Comparison of ENCODE assay signal across 8 mouse cellular contexts in genomic region chr12:69241771-69242431, GRCm38 (mm10). TPM values are rescaled to one million over a fixed set of nuclear protein-coding genes. Genes with fewer than 3 reads are reported as not detected.
DNase-seq lines count a peak whose midpoint lies in the region; ATAC-seq and TF ChIP-seq lines count a peak whose summit lies in the region.

No protein-coding gene starts in this region.

- H3K9ac ChIP-seq in ES-E14 (ENCODE audit: insufficient read depth, low read depth, low read length, poor library complexity, severe bottlenecking): peak overlapping the region; percentile 83
- peak overlapping the region; percentile 79 for H3K9ac ChIP-seq in forebrain, postnatal 0 days
- H3K9ac ChIP-seq in lung, embryonic 16.5 days (ENCODE audit: low read length): peak overlapping the region; percentile 92

- under 1% methylated on average over 61 of the region's 64 CpGs for WGBS in cerebellum, adult 2 months
- WGBS in forebrain, postnatal 0 days: 2% methylated on average over 59 of the region's 64 CpGs
- under 1% methylated on average over 61 of the region's 64 CpGs for WGBS in lung, embryonic 16.5 days

- no peaks in the 10 kb centered on the region for H3K36me3 ChIP-seq in ES-E14 (ENCODE audit: control insufficient read depth, insufficient read depth, low read length, poor library complexity, severe bottlenecking)
- no peaks in the 10 kb centered on the region for H3K36me3 ChIP-seq in forebrain, postnatal 0 days (ENCODE audit: insufficient read depth)
- no peaks in the 10 kb centered on the region for H3K36me3 ChIP-seq in lung, embryonic 16.5 days (ENCODE audit: control insufficient read depth, insufficient read depth, low read length)

- no peaks in the 10 kb centered on the region for H3K9me3 ChIP-seq in ES-E14 (ENCODE audit: control insufficient read depth, insufficient read depth, low read depth, low read length)
- no peaks in the 10 kb centered on the region for H3K9me3 ChIP-seq in forebrain, postnatal 0 days (ENCODE audit: low read length)
- H3K9me3 ChIP-seq in lung, embryonic 16.5 days (ENCODE audit: control insufficient read depth, low read length): no peaks in the 10 kb centered on the region

- H3K27me3 ChIP-seq in cerebellum, adult 2 months (ENCODE audit: control insufficient read depth, insufficient read depth, low read length): no peaks in the 10 kb centered on the region
- no peaks in the 10 kb centered on the region for H3K27me3 ChIP-seq in forebrain, postnatal 0 days (ENCODE audit: insufficient read depth, low read length)
- H3K27me3 ChIP-seq in lung, embryonic 16.5 days (ENCODE audit: control insufficient read depth, insufficient read depth, low read depth, low read length): no peaks in the 10 kb centered on the region

- ATAC-seq in forebrain, postnatal 0 days: peak; percentile 92
- ATAC-seq in lung, embryonic 16.5 days (ENCODE audit: low read depth): peak; percentile 95

- no peaks in the 10 kb centered on the region for H3K4me1 ChIP-seq in ES-E14 (ENCODE audit: control insufficient read depth in 2 of 2, insufficient read depth in 2 of 2, low read length in 2 of 2, poor library complexity in 1 of 2)
- H3K4me1 ChIP-seq in cerebellum, adult 2 months (ENCODE audit: control insufficient read depth, insufficient read depth, low read length): no peaks in the 10 kb centered on the region
- H3K4me1 ChIP-seq in forebrain, postnatal 0 days (ENCODE audit: insufficient read depth): no peaks in the 10 kb centered on the region
- H3K4me1 ChIP-seq in lung, embryonic 16.5 days (replicated peaks; ENCODE audit: control insufficient read depth, insufficient read depth, low read length): no peaks in the 10 kb centered on the region

- TF ChIP-seq CTCF in cerebellum, adult 2 months (IDR thresholded peaks at IDR 0.05; ENCODE audit: borderline replicate concordance, insufficient read depth, low read depth, low read length): no peak
- no peak for TF ChIP-seq CTCF in forebrain, postnatal 0 days (IDR thresholded peaks at IDR 0.05; ENCODE audit: low read depth)

- peak overlapping the region; percentile 69 for H3K4me2 ChIP-seq in forebrain, postnatal 0 days (ENCODE audit: low read depth)
- H3K4me2 ChIP-seq in lung, embryonic 16.5 days (ENCODE audit: low read depth, low read length): peak overlapping the region; percentile 81

- H3K4me3 ChIP-seq in ES-E14 (ENCODE audit: insufficient read depth in 1 of 2, low read depth in 1 of 2, low read length in 2 of 2, poor library complexity in 1 of 2, severe bottlenecking in 1 of 2): peak overlapping the region; percentile 64 to 79
- H3K4me3 ChIP-seq in cerebellum, adult 2 months (replicated peaks; ENCODE audit: insufficient read depth, low read depth, low read length): peak overlapping the region; percentile 96
- H3K4me3 ChIP-seq in forebrain, postnatal 0 days (ENCODE audit: low read depth, low read length): peak overlapping the region; percentile 72
- H3K4me3 ChIP-seq in lung, embryonic 16.5 days (ENCODE audit: low read length): peak overlapping the region; percentile 73

- TF ChIP-seq POLR2A in cerebellum, adult 2 months (IDR thresholded peaks at IDR 0.05; ENCODE audit: borderline replicate concordance, insufficient read depth, low read length): peak; percentile 85

- in situ Hi-C loops in ES-E14 (cut with MboI; ENCODE audit: low sequenced_read_pairs in 2 of 2, unreplicated experiment in 2 of 2): no loop called here

- DNase-seq in ES-E14 (ENCODE audit: low read depth, low spot score): no peak
- peak; percentile 83 for DNase-seq in cerebellum, adult 2 months
- peak; percentile 81 for DNase-seq in forebrain, postnatal 0 days
- DNase-seq in heart, postnatal 4 days: peak; percentile 76
- DNase-seq in layer of hippocampus, adult 9-10 months (ENCODE audit: low spot score): peak; percentile 31
- DNase-seq in ovary, adult 18-20 months (ENCODE audit: low spot score): peak; percentile 57
- peak; percentile 51 for DNase-seq in thymus, postnatal 0 days (ENCODE audit: low spot score)

- no peak overlapping the region for H3K27ac ChIP-seq in ES-E14 (ENCODE audit: insufficient read depth, low read depth, low read length, poor library complexity, severe bottlenecking)
- H3K27ac ChIP-seq in cerebellum, adult 2 months (ENCODE audit: insufficient read depth, low read length): peak overlapping the region; percentile 65
- peak overlapping the region; percentile 82 for H3K27ac ChIP-seq in forebrain, postnatal 0 days (ENCODE audit: low read depth, low read length)
- peak overlapping the region; percentile 87 for H3K27ac ChIP-seq in lung, embryonic 16.5 days (ENCODE audit: low read length)

TF ChIP-seq in ES-E14, 5 proteins besides CTCF, POLR2A, EP300 and RAD21:
- no peak for TF ChIP-seq HCFC1 (IDR thresholded peaks at IDR 0.05; ENCODE audit: borderline replicate concordance, insufficient read depth, low read length)
- no peak for TF ChIP-seq MAFK (IDR thresholded peaks at IDR 0.05; ENCODE audit: insufficient read depth, low read depth, low read length)
- TF ChIP-seq CHD2 (IDR thresholded peaks at IDR 0.05; ENCODE audit: low read depth, low read length): no peak
- no peak for TF ChIP-seq ZNF384 (IDR thresholded peaks at IDR 0.05; ENCODE audit: low read depth, low read length)
- no peak for TF ChIP-seq ZC3H11A (IDR thresholded peaks at IDR 0.05; ENCODE audit: borderline replicate concordance, low read depth, low read length)

RNA-seq across cellular contexts. Expression of gene Klhdc1, which starts 0.9 kb away (rescaled TPM):
- 1.3 and 1.7 TPM in 2 replicates for total RNA-seq in ES-E14 (2012; rRNA removed)
- 10.2 and 11.5 TPM in 2 replicates for polyA plus RNA-seq in cerebellum, adult 2 months (2012; rRNA removed)
- total RNA-seq in forebrain, postnatal 0 days (2014; rRNA removed): 11.2 and 12.8 TPM in 2 replicates
- polyA plus RNA-seq in forebrain, postnatal 0 days (2015; fragmentation: Nextera tagmentation; extraction: Ambion mirVana): 22.0 and 23.7 TPM in 2 replicates
- 10 to 100 TPM; 10.8 to 11.3 TPM for total RNA-seq in heart, postnatal 4 days (2021)
- polyA plus RNA-seq in lung, embryonic 16.5 days (2015; fragmentation: Nextera tagmentation; extraction: Ambion mirVana): 6.2 and 7.8 TPM in 2 replicates
- 15.6 and 22.8 TPM in 2 replicates for polyA plus RNA-seq in thymus, postnatal 0 days (2015; fragmentation: Nextera tagmentation; extraction: Ambion mirVana)

RNA-seq across cellular contexts. Expression of gene Pole2, which starts 13.9 kb away (rescaled TPM):
- 23.2 and 24.4 TPM in 2 replicates for total RNA-seq in ES-E14 (2012; rRNA removed)
- polyA plus RNA-seq in cerebellum, adult 2 months (2012; rRNA removed): 1.1 and 1.6 TPM in 2 replicates
- total RNA-seq in forebrain, postnatal 0 days (2014; rRNA removed): 3.8 and 5.0 TPM in 2 replicates
- polyA plus RNA-seq in forebrain, postnatal 0 days (2015; fragmentation: Nextera tagmentation; extraction: Ambion mirVana): 2.1 and 2.6 TPM in 2 replicates
- total RNA-seq in heart, postnatal 4 days (2021): 10 to 100 TPM in 1 of 2 experiments, 1 to 10 TPM in 1; 9.4 to 10.0 TPM
- polyA plus RNA-seq in lung, embryonic 16.5 days (2015; fragmentation: Nextera tagmentation; extraction: Ambion mirVana): 28.3 and 28.6 TPM in 2 replicates
- 21.4 and 23.1 TPM in 2 replicates for polyA plus RNA-seq in thymus, postnatal 0 days (2015; fragmentation: Nextera tagmentation; extraction: Ambion mirVana)

RNA-seq across cellular contexts. Expression of gene Gm49384, which starts 37.8 kb away (rescaled TPM):
- 9.8 and 12.1 TPM in 2 replicates for total RNA-seq in ES-E14 (2012; rRNA removed)
- 4.4 and 4.5 TPM in 2 replicates for polyA plus RNA-seq in cerebellum, adult 2 months (2012; rRNA removed)
- total RNA-seq in forebrain, postnatal 0 days (2014; rRNA removed): 0.52 and 5.1 TPM in 2 replicates
- polyA plus RNA-seq in forebrain, postnatal 0 days (2015; fragmentation: Nextera tagmentation; extraction: Ambion mirVana): 6.7 and 7.8 TPM in 2 replicates
- total RNA-seq in heart, postnatal 4 days (2021): 1 to 10 TPM; 8.4 to 10.0 TPM
- 25.8 and 27.2 TPM in 2 replicates for polyA plus RNA-seq in lung, embryonic 16.5 days (2015; fragmentation: Nextera tagmentation; extraction: Ambion mirVana)
- polyA plus RNA-seq in thymus, postnatal 0 days (2015; fragmentation: Nextera tagmentation; extraction: Ambion mirVana): 29.5 and 31.1 TPM in 2 replicates

RNA-seq across cellular contexts. Expression of gene Dnaaf2, which starts 43.7 kb away (rescaled TPM):
- 3.6 and 4.3 TPM in 2 replicates for total RNA-seq in ES-E14 (2012; rRNA removed)
- polyA plus RNA-seq in cerebellum, adult 2 months (2012; rRNA removed): 2.5 and 2.6 TPM in 2 replicates
- 6.7 and 6.8 TPM in 2 replicates for total RNA-seq in forebrain, postnatal 0 days (2014; rRNA removed)
- polyA plus RNA-seq in forebrain, postnatal 0 days (2015; fragmentation: Nextera tagmentation; extraction: Ambion mirVana): 8.4 and 9.4 TPM in 2 replicates
- total RNA-seq in heart, postnatal 4 days (2021): 1 to 10 TPM; 1.9 to 2.4 TPM
- polyA plus RNA-seq in lung, embryonic 16.5 days (2015; fragmentation: Nextera tagmentation; extraction: Ambion mirVana): 8.0 and 10.0 TPM in 2 replicates
- polyA plus RNA-seq in thymus, postnatal 0 days (2015; fragmentation: Nextera tagmentation; extraction: Ambion mirVana): 11.0 and 11.2 TPM in 2 replicates

RNA-seq across cellular contexts. Expression of gene Gm49383, which starts 45.0 kb away (rescaled TPM):
- total RNA-seq in ES-E14 (2012; rRNA removed): 10.1 and 11.7 TPM in 2 replicates
- 2.0 and 3.2 TPM in 2 replicates for polyA plus RNA-seq in cerebellum, adult 2 months (2012; rRNA removed)
- 4.5 and 5.7 TPM in 2 replicates for total RNA-seq in forebrain, postnatal 0 days (2014; rRNA removed)
- 8.8 and 11.7 TPM in 2 replicates for polyA plus RNA-seq in forebrain, postnatal 0 days (2015; fragmentation: Nextera tagmentation; extraction: Ambion mirVana)
- 10 to 100 TPM in 1 of 2 experiments, 1 to 10 TPM in 1; 8.1 to 10.4 TPM for total RNA-seq in heart, postnatal 4 days (2021)
- polyA plus RNA-seq in lung, embryonic 16.5 days (2015; fragmentation: Nextera tagmentation; extraction: Ambion mirVana): 27.7 and 28.2 TPM in 2 replicates
- 35.7 and 37.1 TPM in 2 replicates for polyA plus RNA-seq in thymus, postnatal 0 days (2015; fragmentation: Nextera tagmentation; extraction: Ambion mirVana)
